Mouse (Mus musculus): ENCODE results near the gene Ifit3b.
"Not testable (repeated sequence)": the region's sequence is repeated elsewhere in the genome, so short reads cannot be mapped to it uniquely, and the experiment has no call there.

Ifit3b gene

GRCm38 (mm10) chr19:34610118-34610517 lies 2.3 kb downstream of the Ifit3b start:
- DNase-seq, result not testable (repeated sequence)

DNA sequence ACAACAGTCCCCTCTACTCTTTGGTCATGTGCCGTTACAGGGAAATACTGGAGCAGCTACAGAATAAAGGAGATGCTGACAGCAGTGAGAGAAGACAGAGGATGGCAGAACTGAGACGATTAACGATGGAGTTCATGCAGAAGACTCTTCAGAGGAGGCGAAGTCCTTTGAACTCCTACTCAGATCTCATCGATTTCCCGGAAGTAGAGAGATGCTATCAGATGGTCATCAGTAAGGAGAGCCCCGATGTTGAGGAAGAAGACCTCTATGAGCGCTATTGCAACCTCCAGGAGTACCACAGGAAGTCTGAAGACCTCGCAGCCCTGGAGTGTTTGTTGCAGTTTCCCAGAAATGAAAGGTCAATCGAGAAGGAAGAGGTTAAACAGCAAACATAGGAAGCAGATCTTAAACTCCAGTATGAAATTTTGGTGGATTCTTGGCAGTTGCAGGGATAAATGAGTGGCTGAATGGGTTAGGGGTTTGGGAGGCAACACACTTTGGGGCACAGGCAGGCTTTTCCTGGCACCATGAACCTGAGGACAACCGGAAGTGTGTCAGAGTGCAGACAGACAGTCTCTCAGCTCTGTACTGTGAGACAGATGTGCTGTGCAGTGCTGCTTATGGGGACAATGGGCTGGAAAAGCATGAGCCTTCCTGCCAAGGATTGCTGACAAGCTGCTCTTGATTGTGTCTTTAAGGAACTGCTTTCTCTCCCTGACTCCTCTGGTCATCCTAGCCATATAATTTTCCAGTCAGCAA lies 4.7 kb downstream of the Ifit3b start:
- not testable (repeated sequence) for DNase-seq

DNA sequence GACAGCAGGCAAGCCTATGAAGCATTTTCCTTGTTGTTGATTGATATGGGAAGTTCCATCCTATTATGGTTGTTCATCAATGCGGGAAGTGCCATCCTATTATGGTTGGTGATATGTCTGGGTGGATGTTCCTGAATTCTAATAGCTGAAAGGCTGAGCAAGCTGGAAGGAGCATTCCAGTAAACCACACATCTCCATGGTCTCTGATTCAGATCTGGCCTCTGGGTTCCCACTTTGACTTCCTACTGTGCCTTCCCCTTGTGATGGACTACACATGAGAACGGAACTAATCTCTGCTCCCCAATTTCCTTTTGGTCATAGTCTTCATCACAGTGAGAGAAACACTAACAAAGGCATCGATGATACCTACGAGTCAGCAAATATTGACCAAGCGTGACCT lies 13.1 kb downstream of the Ifit3b start:
- no peak for DNase-seq

GRCm38 (mm10) chr19:34623781-34624180 lies 16.0 kb downstream of the Ifit3b start:
- DNase-seq, result no peak

GRCm38 (mm10) chr19:34624663-34625062 lies 16.9 kb downstream of the Ifit3b start:
- no peak for DNase-seq

DNA sequence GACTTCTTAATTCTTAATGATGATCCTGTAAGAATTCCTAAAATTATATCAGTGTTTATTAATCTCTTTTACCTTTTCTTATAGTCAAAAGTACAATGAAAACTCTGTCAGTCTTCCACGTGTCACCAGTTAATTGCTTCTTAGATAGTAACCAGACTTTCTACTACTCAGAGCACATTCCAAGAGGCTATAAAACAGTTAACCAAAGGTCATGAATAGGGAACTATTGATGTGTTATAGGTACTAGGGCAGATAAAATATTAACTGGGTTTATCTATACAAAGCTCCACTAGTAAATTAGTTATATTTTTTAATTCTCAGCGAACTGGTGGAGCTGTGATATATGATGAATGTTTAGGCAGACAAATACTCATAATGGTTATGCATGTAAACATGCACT lies 19.7 kb downstream of the Ifit3b start:
- no peak for DNase-seq

DNA sequence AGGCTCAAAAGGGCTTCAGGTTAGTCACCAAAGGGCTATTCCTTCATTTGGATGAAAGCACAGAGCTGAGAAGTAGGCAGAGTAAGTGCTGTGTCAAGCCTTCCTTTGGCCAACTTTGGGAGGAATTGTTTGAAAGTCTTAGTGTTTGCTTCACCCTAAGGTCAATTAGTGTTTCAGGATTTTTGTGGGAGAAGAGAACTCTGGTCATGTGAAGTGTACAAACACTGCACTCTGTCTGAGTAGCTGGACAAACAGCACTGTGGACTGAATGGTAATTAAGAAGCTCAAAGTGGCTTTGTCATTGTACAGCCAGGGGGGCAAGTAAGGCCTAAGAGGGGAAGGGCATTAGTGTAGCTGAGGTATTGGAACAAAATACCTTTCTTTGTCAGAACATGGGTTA lies 23.7 kb downstream of the Ifit3b start:
- peak; percentile 22 for DNase-seq

DNA sequence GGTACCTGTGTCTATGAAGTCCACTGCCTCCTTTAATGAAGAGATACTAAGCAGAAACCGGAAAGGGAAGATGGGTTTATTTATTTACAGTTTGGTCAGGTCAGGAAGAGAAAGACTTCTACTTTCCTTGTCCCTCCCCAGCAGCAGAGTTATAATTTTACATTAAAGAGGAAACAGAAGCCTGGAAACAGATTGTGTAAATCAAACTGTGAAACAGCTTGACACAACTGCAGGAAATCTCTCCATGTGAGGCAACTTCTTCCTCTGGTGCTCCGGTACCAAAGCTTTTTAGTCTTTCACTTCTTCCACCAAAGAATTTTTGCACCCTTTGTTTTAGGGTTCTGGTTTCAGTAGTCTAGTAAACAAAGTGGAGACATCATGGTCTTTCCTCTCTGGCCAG lies 25.7 kb downstream of the Ifit3b start:
- DNase-seq, result no peak

GRCm38 (mm10) chr19:34636933-34637557 lies 29.3 kb downstream of the Ifit3b start:
- DNase-seq, result peak; percentile 28 to 73

DNA sequence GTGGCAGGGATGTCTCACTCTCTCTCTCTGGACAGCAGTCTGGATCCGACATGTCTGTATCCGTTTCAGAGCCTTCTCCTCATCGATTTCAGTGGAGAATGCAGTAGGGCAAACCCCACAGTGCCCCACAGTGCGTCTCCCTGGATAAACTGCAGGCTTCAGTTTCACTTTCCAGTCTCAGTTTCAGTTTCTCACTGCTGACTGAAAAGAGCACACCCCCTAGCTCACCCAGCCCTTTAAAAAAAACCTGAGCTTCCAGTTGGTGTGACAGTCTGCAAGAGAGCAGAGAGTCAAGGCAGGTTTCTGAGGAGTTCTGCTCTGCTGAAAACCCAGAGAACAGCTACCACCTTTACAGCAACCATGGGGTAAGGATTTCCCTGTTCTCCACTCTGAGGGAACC lies 32.9 kb downstream of the Ifit3b start, which contains the start of the genes Ifit1bl2 and Ifit1:
Gene Ifit1bl2 (minus strand): TSS at position 121 of the 400 bp plus-strand sequence.
Gene Ifit1 (plus strand): TSS at position 249 of the 400 bp plus-strand sequence.
- DNase-seq, result peak in 1 of 2 experiments; percentile 16

- no peak for DNase-seq
These were observed 34.8 kb downstream of the Ifit3b start for GRCm38 (mm10) chr19:34642616-34643015.

DNA sequence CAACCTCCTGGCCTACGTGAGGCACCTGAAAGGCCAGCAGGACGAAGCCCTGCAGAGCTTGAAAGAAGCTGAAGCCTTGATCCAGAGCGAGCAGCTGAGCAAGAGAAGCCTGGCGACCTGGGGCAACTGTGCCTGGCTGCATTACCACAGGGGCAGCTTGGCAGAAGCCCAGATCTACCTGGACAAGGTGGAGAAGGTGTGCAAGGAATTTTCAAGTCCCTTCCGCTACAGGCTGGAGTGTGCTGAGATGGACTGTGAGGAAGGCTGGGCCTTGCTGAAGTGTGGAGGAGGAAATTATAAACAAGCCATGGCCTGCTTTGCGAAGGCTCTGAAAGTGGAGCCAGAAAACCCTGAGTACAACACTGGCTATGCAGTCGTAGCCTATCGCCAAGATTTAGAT lies 39.9 kb downstream of the Ifit3b start:
- DNase-seq, result peak; percentile 53 to 74

- DNase-seq, result no peak
These were observed 42.5 kb downstream of the Ifit3b start for GRCm38 (mm10) chr19:34650276-34650675.

GRCm38 (mm10) chr19:34650997-34651396 lies 43.2 kb downstream of the Ifit3b start:
- no peak for DNase-seq

DNA sequence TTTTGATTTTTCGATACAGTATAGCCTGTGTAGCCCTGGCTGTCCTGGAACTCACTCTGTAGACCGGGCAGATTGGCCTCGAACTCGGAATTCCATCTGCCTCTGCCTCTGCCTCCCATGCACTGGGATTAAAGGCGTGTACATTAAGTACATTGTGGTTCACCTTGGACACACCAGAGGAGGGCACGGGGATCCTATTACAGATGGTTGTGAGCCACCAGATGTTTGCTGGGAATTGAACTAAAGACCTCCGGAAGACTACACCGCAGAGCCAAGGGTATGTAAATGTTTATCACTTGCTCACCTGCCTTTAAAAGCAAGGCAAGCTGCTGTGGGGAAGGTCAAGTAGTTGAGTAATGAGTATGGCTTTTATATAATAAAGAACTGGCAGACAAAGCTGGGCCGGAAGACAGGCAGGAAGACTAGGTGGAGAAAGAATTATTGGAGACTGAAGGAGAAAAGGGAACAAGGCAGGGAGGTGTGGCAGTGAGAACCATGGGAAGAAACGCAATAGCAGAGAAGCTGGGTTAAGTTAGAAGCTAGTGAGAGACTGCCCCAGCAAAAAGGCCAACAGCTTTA lies 47.5 kb downstream of the Ifit3b start:
- DNase-seq, result no peak

DNA sequence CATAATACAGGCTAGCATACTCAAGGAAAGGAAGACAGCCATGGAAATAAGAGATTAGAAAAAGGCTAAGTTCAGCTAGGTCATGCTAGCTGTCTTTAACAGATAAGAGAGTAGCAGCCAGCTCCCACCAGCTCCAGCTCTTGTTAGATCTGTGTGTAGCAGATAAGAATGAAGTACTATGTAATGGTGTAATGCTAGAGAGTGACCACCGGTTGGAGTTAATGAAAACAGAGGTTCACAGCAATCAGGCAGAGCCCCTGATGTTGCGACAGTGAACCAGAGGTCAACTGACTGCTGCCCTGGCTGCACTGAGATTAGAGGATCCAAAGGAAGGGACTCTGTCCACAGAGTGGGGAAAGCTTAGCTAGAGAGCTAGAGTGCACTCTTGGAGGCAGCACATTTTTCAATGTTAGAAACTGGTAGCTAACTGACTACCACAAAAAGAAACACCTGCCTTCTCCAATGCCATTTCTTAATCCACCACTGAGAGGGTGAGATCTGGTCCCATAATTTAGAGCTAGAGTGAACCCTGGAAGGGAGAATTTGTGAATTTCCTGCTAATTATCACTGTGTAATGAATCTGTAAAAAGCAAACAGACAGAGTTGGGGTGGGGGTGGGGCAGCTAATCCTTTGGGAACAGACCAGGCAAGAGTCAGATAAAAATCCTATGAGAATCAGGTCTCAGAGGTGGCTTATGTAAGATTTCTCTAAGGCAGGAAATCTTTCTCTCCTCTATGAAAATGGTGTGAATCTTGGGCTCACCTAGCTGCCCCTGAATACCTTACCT lies 48.9 kb downstream of the Ifit3b start:
- DNase-seq, result no peak

GRCm38 (mm10) chr19:34662067-34662507 lies 54.3 kb downstream of the Ifit3b start:
- DNase-seq, result peak; percentile 60 to 73

- DNase-seq, result no peak
These were observed 55.0 kb downstream of the Ifit3b start for GRCm38 (mm10) chr19:34662740-34663139.

Data from lung, postnatal 4 days (tissue).